Mouse (Mus musculus) E14TG2a.4 (cell line): ENCODE results near the gene Isoc2b.

Experiments
- H3K27me3 ChIP-seq: 2 replicates; pipeline ENCODE4 v1.6.1; 2014; ENCODE audit warnings: low read length, control low read depth; ENCODE audit not compliant: insufficient read depth
- H3K36me3 ChIP-seq: 2 replicates; pipeline ENCODE4 v1.6.1; 2014; ENCODE audit warnings: low read length, control low read depth; ENCODE audit not compliant: insufficient read depth
- H3K4me1 ChIP-seq: replicated peaks from 2 replicates; pipeline ENCODE4 v1.6.1; 2014; ENCODE audit warnings: low read depth, low read length, control low read depth
- H3K4me3 ChIP-seq: replicated peaks from 2 replicates; pipeline ENCODE4 v1.5.1; 2014; ENCODE audit warnings: mild to moderate bottlenecking, low read length
- H3K9me3 ChIP-seq: 2 replicates; pipeline ENCODE4 v1.6.1; 2014; ENCODE audit warnings: low read length, control low read depth
- CTCF ChIP-seq: conservative IDR thresholded peaks from 2 replicates; pipeline ENCODE4 v1.5.1; 2014; ENCODE audit warnings: low read length
- NANOG ChIP-seq: IDR thresholded peaks from 2 replicates; pipeline ENCODE4 v1.6.1; 2014; ENCODE audit warnings: borderline replicate concordance, low read length, mixed read lengths
- POU5F1 ChIP-seq: IDR thresholded peaks from 2 replicates; pipeline ENCODE4 v1.6.1; 2014; ENCODE audit warnings: low read length, borderline replicate concordance

The Isoc2b gene

GRCm38 (mm10) chr7:4844917-4845309 is 25.1 kb downstream of the Isoc2b start:
- Histone ChIP-seq H3K4me1 (peaks cover 51% of the 10 kb centered on the region), H3K27me3 (peaks cover 20% of the 10 kb centered on the region), H3K4me3 (peak overlapping the region; percentile 89), H3K9me3 (no peaks in the 10 kb centered on the region), H3K36me3 (no peaks in the 10 kb centered on the region)
- TF ChIP-seq NANOG (no peak), CTCF (no peak), POU5F1 (no peak)

- Histone ChIP-seq H3K27me3 (peaks cover 18% of the 10 kb centered on the region), H3K9me3 (no peaks in the 10 kb centered on the region), H3K4me3 (peak within 1 kb of the TSS; percentile 89), H3K36me3 (no peaks in the 10 kb centered on the region), H3K4me1 (peaks cover 51% of the 10 kb centered on the region)
- no peak for TF ChIP-seq POU5F1
Measured at GRCm38 (mm10) chr7:4844245-4844916, 25.7 kb downstream of the Isoc2b start, which contains the start of gene Shisa7. Gene Shisa7 (minus strand): TSS chr7:4844696.

GRCm38 (mm10) chr7:4843604-4844244 is 26.3 kb downstream of the Isoc2b start:
- peaks cover 20% of the 10 kb centered on the region for H3K27me3 ChIP-seq
- H3K4me3 ChIP-seq: peak overlapping the region; percentile 89
- H3K36me3 ChIP-seq: no peaks in the 10 kb centered on the region
- peaks cover 51% of the 10 kb centered on the region for H3K4me1 ChIP-seq
- no peaks in the 10 kb centered on the region for H3K9me3 ChIP-seq
- TF ChIP-seq POU5F1 (no peak), CTCF (no peak), NANOG (no peak)

- peak overlapping the region; percentile 89 for H3K4me3 ChIP-seq
- H3K9me3 ChIP-seq: no peaks in the 10 kb centered on the region
- no peaks in the 10 kb centered on the region for H3K36me3 ChIP-seq
- TF ChIP-seq NANOG (no peak), POU5F1 (no peak), CTCF (no peak)
- H3K4me1 ChIP-seq: peaks cover 54% of the 10 kb centered on the region
- H3K27me3 ChIP-seq: peaks cover 25% of the 10 kb centered on the region
Measured at GRCm38 (mm10) chr7:4842634-4843131, 27.4 kb downstream of the Isoc2b start.

GRCm38 (mm10) chr7:4842077-4842476 is 28.0 kb downstream of the Isoc2b start:
- H3K36me3 ChIP-seq: no peaks in the 10 kb centered on the region
- no peak for TF ChIP-seq CTCF
- no peak for TF ChIP-seq POU5F1
- TF ChIP-seq NANOG: no peak
- H3K9me3 ChIP-seq: no peaks in the 10 kb centered on the region
- H3K27me3 ChIP-seq: peaks cover 31% of the 10 kb centered on the region
- peaks cover 60% of the 10 kb centered on the region for H3K4me1 ChIP-seq
- H3K4me3 ChIP-seq: peak overlapping the region; percentile 89

- TF ChIP-seq NANOG: no peak
- Histone ChIP-seq H3K9me3 (no peaks in the 10 kb centered on the region), H3K27me3 (peaks cover 50% of the 10 kb centered on the region), H3K36me3 (peaks cover 10% of the 10 kb centered on the region), H3K4me3 (no peak overlapping the region), H3K4me1 (peaks cover 53% of the 10 kb centered on the region)
Measured at GRCm38 (mm10) chr7:4837639-4838038, 32.4 kb downstream of the Isoc2b start.

GRCm38 (mm10) chr7:4836351-4836792 is 33.7 kb downstream of the Isoc2b start:
- no peaks in the 10 kb centered on the region for H3K9me3 ChIP-seq
- peaks cover 10% of the 10 kb centered on the region for H3K36me3 ChIP-seq
- H3K4me3 ChIP-seq: peak overlapping the region; percentile 87
- peaks cover 48% of the 10 kb centered on the region for H3K4me1 ChIP-seq
- H3K27me3 ChIP-seq: peaks cover 50% of the 10 kb centered on the region
- TF ChIP-seq CTCF: no peak
- TF ChIP-seq POU5F1: no peak

- Histone ChIP-seq H3K4me1 (peaks cover 48% of the 10 kb centered on the region), H3K36me3 (peaks cover 10% of the 10 kb centered on the region), H3K9me3 (no peaks in the 10 kb centered on the region), H3K27me3 (peaks cover 50% of the 10 kb centered on the region), H3K4me3 (peak overlapping the region; percentile 87)
- no peak for TF ChIP-seq POU5F1
- TF ChIP-seq NANOG: no peak
- TF ChIP-seq CTCF: no peak
Measured at GRCm38 (mm10) chr7:4835631-4836327, 34.3 kb downstream of the Isoc2b start.
